In genomic region chr2:45253936-45254335, GRCm38 (mm10) we compare ENCODE assay signal across 22 mouse cellular contexts.
DNase-seq lines count a peak whose midpoint lies in the region; ATAC-seq and TF ChIP-seq lines count a peak whose summit lies in the region.
"Had no signal": no experiment of that assay in that cellular context is flagged by ENCODE, and none has a peak within 500 bp of the region (broad histone marks: within the 10 kb centered on the region; RNA-seq: fewer than 3 reads in every experiment).

No protein-coding gene starts in this region.

- H3K36me3 ChIP-seq in embryonic facial prominence, embryonic 11.5 days (replicated peaks; ENCODE audit: control insufficient read depth, insufficient read depth, low read depth, low read length): no peaks in the 10 kb centered on the region
- H3K36me3 ChIP-seq in kidney, adult 2 months (ENCODE audit: control insufficient read depth, insufficient read depth, low read length): no peaks in the 10 kb centered on the region
- H3K36me3 ChIP-seq in hindbrain, embryonic 14.5 days (replicated peaks; ENCODE audit: control insufficient read depth, insufficient read depth): no peaks in the 10 kb centered on the region
- H3K36me3 ChIP-seq: forebrain, embryonic 10.5 days; hindbrain, embryonic 10.5 days; limb, embryonic 10.5 days; liver, embryonic 13.5 days; lung, embryonic 15.5 days; midbrain, embryonic 12.5 days had no signal

- 37% methylated on average over 4 of the region's 4 CpGs for WGBS in embryonic facial prominence, embryonic 11.5 days
- whole genome bisulfite sequencing in kidney, adult 2 months: 33% methylated on average over 4 of the region's 4 CpGs
- 67% methylated on average over 4 of the region's 4 CpGs for WGBS in hindbrain, embryonic 14.5 days

- H3K27me3 ChIP-seq in embryonic facial prominence, embryonic 11.5 days (ENCODE audit: control insufficient read depth, insufficient read depth, low read length): no peaks in the 10 kb centered on the region
- H3K27me3 ChIP-seq in kidney, adult 2 months (replicated peaks; ENCODE audit: control insufficient read depth, insufficient read depth, low read length): no peaks in the 10 kb centered on the region
- no peaks in the 10 kb centered on the region for H3K27me3 ChIP-seq in hindbrain, embryonic 14.5 days (ENCODE audit: control insufficient read depth, insufficient read depth, low read length)
- H3K27me3 ChIP-seq: liver, embryonic 13.5 days; lung, embryonic 15.5 days; midbrain, embryonic 12.5 days had no signal

- peak; percentile 18 for DNase-seq in adipocyte (ENCODE audit: low spot score)
- DNase-seq in embryonic facial prominence, embryonic 11.5 days (ENCODE audit: low spot score): peak; percentile 43
- DNase-seq in kidney, adult 2 months: peak; percentile 93
- peak; percentile 18 for DNase-seq in kidney, postnatal 10 days
- no peak for DNase-seq in urinary bladder, adult 18-20 months (ENCODE audit: low spot score in 2 of 2)
- DNase-seq in layer of hippocampus, adult 11-12 months (ENCODE audit: low spot score): no peak
- DNase-seq in adrenal gland, postnatal 10 days: no peak
- DNase-seq in hindbrain, embryonic 14.5 days (ENCODE audit: low spot score): no peak
- DNase-seq: adrenal gland, adult 8-10 months; cerebellum, postnatal 25 days; embryo, embryonic 11 days; forebrain, postnatal 0 days; layer of hippocampus, adult 9-11 months; liver, embryonic 13.5 days; right cerebral cortex, adult 18-20 months; thymus, postnatal 25 days had no signal

- no peak for TF ChIP-seq CTCF in kidney, adult 2 months (conservative IDR thresholded peaks at IDR 0.05; ENCODE audit: insufficient read depth, insufficient read length, low read depth, low read length)

- H3K9me3 ChIP-seq in embryonic facial prominence, embryonic 11.5 days (replicated peaks; ENCODE audit: control insufficient read depth, low read length): no peaks in the 10 kb centered on the region
- H3K9me3 ChIP-seq in hindbrain, embryonic 14.5 days (ENCODE audit: control insufficient read depth, low read length): no peaks in the 10 kb centered on the region
- H3K9me3 ChIP-seq: forebrain, embryonic 10.5 days; hindbrain, embryonic 10.5 days; limb, embryonic 10.5 days; liver, embryonic 13.5 days; lung, embryonic 15.5 days; midbrain, embryonic 12.5 days had no signal

- H3K4me2 ChIP-seq in embryonic facial prominence, embryonic 11.5 days (ENCODE audit: low read depth, low read length): no peak overlapping the region
- H3K4me2 ChIP-seq in hindbrain, embryonic 14.5 days (replicated peaks): no peak overlapping the region
- H3K4me2 ChIP-seq: liver, embryonic 13.5 days; lung, embryonic 15.5 days; midbrain, embryonic 12.5 days had no signal

- TF ChIP-seq POLR2A in kidney, adult 2 months (IDR thresholded peaks at IDR 0.05; ENCODE audit: low read depth, low read length): no peak

- no peak overlapping the region for H3K9ac ChIP-seq in embryonic facial prominence, embryonic 11.5 days (replicated peaks; ENCODE audit: low read length)
- H3K9ac ChIP-seq in hindbrain, embryonic 14.5 days: no peak overlapping the region
- H3K9ac ChIP-seq: forebrain, postnatal 0 days; liver, embryonic 13.5 days; lung, embryonic 15.5 days; midbrain, embryonic 12.5 days had no signal

- H3K27ac ChIP-seq in embryonic facial prominence, embryonic 11.5 days (replicated peaks; ENCODE audit: low read depth, low read length): no peak overlapping the region
- H3K27ac ChIP-seq in kidney, adult 2 months (ENCODE audit: insufficient read depth, low read depth, low read length): peak overlapping the region; percentile 64; the same call in 1 of the 2 replicates
- H3K27ac ChIP-seq in hindbrain, embryonic 14.5 days: no peak overlapping the region
- H3K27ac ChIP-seq: forebrain, embryonic 10.5 days; hindbrain, embryonic 10.5 days; left cerebral cortex, adult 2 months; limb, embryonic 10.5 days; liver, embryonic 13.5 days; lung, embryonic 15.5 days; midbrain, embryonic 12.5 days had no signal

- H3K4me1 ChIP-seq in embryonic facial prominence, embryonic 11.5 days (ENCODE audit: control insufficient read depth, insufficient read depth, low read length): no peaks in the 10 kb centered on the region
- peaks cover 7% of the 10 kb centered on the region; the same call in 1 of the 2 replicates for H3K4me1 ChIP-seq in kidney, adult 2 months (ENCODE audit: control insufficient read depth, insufficient read depth, low read length)
- H3K4me1 ChIP-seq in hindbrain, embryonic 14.5 days (replicated peaks; ENCODE audit: control insufficient read depth, insufficient read depth, low read length): no peaks in the 10 kb centered on the region
- H3K4me1 ChIP-seq: hindbrain, embryonic 10.5 days; liver, embryonic 13.5 days; lung, embryonic 15.5 days; midbrain, embryonic 12.5 days had no signal

- no peak for ATAC-seq in embryonic facial prominence, embryonic 11.5 days (replicated peaks; ENCODE audit: insufficient number of reproducible peaks, low FRiP score, low TSS enrichment, low read depth)
- no peak for ATAC-seq in hindbrain, embryonic 14.5 days (ENCODE audit: low FRiP score)
- ATAC-seq: forebrain, postnatal 0 days had no signal

- H3K4me3 ChIP-seq in embryonic facial prominence, embryonic 11.5 days (ENCODE audit: low read depth, low read length): no peak overlapping the region
- no peak overlapping the region for H3K4me3 ChIP-seq in kidney, adult 2 months (ENCODE audit: insufficient read depth, low read depth, low read length)
- no peak overlapping the region for H3K4me3 ChIP-seq in hindbrain, embryonic 14.5 days (replicated peaks; ENCODE audit: low read length)
- H3K4me3 ChIP-seq: forebrain, embryonic 10.5 days; hindbrain, embryonic 10.5 days; left cerebral cortex, adult 2 months; limb, embryonic 10.5 days; liver, embryonic 13.5 days; lung, embryonic 15.5 days; midbrain, embryonic 12.5 days had no signal

Comparison
In these comparisons a context has a peak if more than half of its experiments do, and no peak if none do; other contexts are left out.
1. DNase-seq: peak in adipocyte (single experiment), embryonic facial prominence, embryonic 11.5 days (single experiment), kidney, adult 2 months (single experiment) and kidney, postnatal 10 days (single experiment); none in urinary bladder, adult 18-20 months (0 of 2), layer of hippocampus, adult 11-12 months (single experiment), adrenal gland, postnatal 10 days (single experiment) and hindbrain, embryonic 14.5 days (single experiment).